Mouse (Mus musculus) midbrain, embryonic 13.5 days (tissue): Measurements from ENCODE around the gene Acot12. TPM values are rescaled to one million over a fixed set of nuclear protein-coding genes. Genes with fewer than 3 reads are reported as not detected.

ENCODE experiments used
- ATAC-seq: fragments of 200-750 bp; cut with Nextera tagmentation; 2 replicates; pipeline ENCODE4 v1.8.0; 2017; ENCODE audit warnings: mild to moderate bottlenecking, moderate TSS enrichment, moderate library complexity
- H3K27ac ChIP-seq: fragments of 300-500 bp; sonication (generic); 2 replicates; pipeline ENCODE4 v1.5.1; 2015; ENCODE audit warnings: inconsistent platforms, mild to moderate bottlenecking, moderate library complexity
- H3K27me3 ChIP-seq: fragments of 300-500 bp; sonication (generic); 2 replicates; pipeline ENCODE4 v1.6.1; 2015; ENCODE audit warnings: mild to moderate bottlenecking, inconsistent platforms
- H3K36me3 ChIP-seq: fragments of 300-500 bp; sonication (generic); 2 replicates; pipeline ENCODE4 v1.6.1; 2015; ENCODE audit warnings: mild to moderate bottlenecking, inconsistent platforms
- H3K4me1 ChIP-seq: fragments of 300-500 bp; sonication (generic); replicated peaks from 2 replicates; pipeline ENCODE4 v1.6.1; 2015; ENCODE audit warnings: inconsistent platforms
- H3K4me2 ChIP-seq: fragments of 300-500 bp; sonication (generic); replicated peaks from 2 replicates; pipeline ENCODE4 v1.6.1; 2015; ENCODE audit warnings: moderate library complexity, mild to moderate bottlenecking, inconsistent platforms
- H3K4me3 ChIP-seq: fragments of 300-500 bp; sonication (generic); replicated peaks from 2 replicates; pipeline ENCODE4 v1.5.1; 2015; ENCODE audit warnings: mild to moderate bottlenecking, inconsistent platforms
- H3K9ac ChIP-seq: fragments of 300-500 bp; sonication (generic); replicated peaks from 2 replicates; pipeline ENCODE4 v1.6.1; 2015; ENCODE audit warnings: mild to moderate bottlenecking, inconsistent platforms
- H3K9me3 ChIP-seq: fragments of 300-500 bp; sonication (generic); 2 replicates; pipeline ENCODE4 v1.6.1; 2016; ENCODE audit warnings: mild to moderate bottlenecking, inconsistent platforms
- WGBS: fragments of 180-500 bp; shearing (Covaris S2); methylation state at CpG from one replicate; pipeline ENCODE4 v1.1.7; 2015; 5-methylcytosine and 5-hydroxymethylcytosine counted together
- polyA plus RNA-seq: library from polyadenylated mRNA; unstranded; fragments of >200 nt; fragmentation: Nextera tagmentation; extraction: Ambion mirVana; gene quantifications from 2 replicates; pipeline ENCODE4 v1.2.1, GENCODE M21; 2015

Acot12 gene
- polyA plus RNA-seq, 1 experiment from 2014 or later, result not detected

DNA sequence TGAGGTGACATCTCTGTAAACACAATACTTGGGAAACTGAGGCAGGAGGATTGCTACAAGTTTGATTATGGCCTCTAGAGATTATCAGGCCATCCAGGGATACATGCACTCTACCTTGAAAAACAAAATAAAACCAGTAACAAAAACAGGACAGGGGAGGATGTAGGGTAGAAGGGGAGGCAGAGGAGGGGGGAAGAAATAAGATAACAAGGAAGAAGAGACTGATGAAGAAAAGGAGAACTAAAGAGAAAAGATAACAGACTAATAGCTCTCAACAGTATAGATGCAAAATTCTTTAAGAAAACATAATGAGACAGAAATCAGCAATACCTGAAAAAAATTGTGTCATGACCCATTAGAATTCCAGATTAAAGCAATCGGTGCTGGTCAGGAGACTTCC lies 4.1 kb upstream of the Acot12 start:
- Histone ChIP-seq H3K27me3 (peaks cover 9% of the 10 kb centered on the region; the same call in 1 of the 2 replicates), H3K4me2 (no peak overlapping the region), H3K9ac (no peak overlapping the region), H3K9me3 (no peaks in the 10 kb centered on the region), H3K27ac (no peak overlapping the region), H3K4me3 (no peak overlapping the region), H3K36me3 (no peaks in the 10 kb centered on the region), H3K4me1 (peaks cover 11% of the 10 kb centered on the region)
- no peak for ATAC-seq
- 95% methylated on average over 1 of the region's 1 CpGs for WGBS

- Histone ChIP-seq H3K9me3 (no peaks in the 10 kb centered on the region), H3K4me3 (peak overlapping the region; percentile 47), H3K4me2 (peak overlapping the region; percentile 86), H3K27ac (no peak overlapping the region), H3K4me1 (peaks cover 12% of the 10 kb centered on the region), H3K9ac (peak overlapping the region; percentile 65; the same call in 1 of the 2 replicates), H3K27me3 (peaks cover 14% of the 10 kb centered on the region; the same call in 1 of the 2 replicates), H3K36me3 (no peaks in the 10 kb centered on the region)
- no peak for ATAC-seq
- WGBS, result 70% methylated on average over 6 of the region's 6 CpGs
Observed at GRCm38 (mm10) chr13:91740851-91741250, 461 bp upstream of the Acot12 start.

DNA sequence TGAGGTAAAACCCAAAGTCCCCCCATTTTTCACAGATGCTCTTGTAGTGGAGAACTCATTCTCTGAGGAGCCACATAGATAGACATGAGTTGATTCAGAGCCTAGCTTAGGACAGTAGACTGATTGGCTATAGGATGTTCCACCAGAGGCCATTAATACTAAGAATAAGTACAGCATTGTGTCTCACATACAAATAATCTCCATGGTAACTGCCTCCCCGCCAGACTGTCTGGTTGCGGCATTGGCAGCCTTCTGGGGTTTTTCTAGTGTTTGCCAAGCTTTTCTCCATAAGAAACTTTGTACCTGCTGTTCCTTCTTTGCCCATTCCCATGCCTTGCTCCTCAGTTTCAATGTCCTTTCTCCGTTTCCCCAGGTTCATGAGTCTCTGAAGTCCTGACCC lies 1.9 kb downstream of the Acot12 start:
- Histone ChIP-seq H3K9me3 (no peaks in the 10 kb centered on the region), H3K27ac (no peak overlapping the region), H3K4me1 (peaks cover 12% of the 10 kb centered on the region), H3K36me3 (no peaks in the 10 kb centered on the region), H3K9ac (no peak overlapping the region), H3K4me2 (no peak overlapping the region), H3K4me3 (no peak overlapping the region), H3K27me3 (peaks cover 14% of the 10 kb centered on the region; the same call in 1 of the 2 replicates)
- no peak for ATAC-seq
- 79% methylated on average over 3 of the region's 3 CpGs for WGBS

DNA sequence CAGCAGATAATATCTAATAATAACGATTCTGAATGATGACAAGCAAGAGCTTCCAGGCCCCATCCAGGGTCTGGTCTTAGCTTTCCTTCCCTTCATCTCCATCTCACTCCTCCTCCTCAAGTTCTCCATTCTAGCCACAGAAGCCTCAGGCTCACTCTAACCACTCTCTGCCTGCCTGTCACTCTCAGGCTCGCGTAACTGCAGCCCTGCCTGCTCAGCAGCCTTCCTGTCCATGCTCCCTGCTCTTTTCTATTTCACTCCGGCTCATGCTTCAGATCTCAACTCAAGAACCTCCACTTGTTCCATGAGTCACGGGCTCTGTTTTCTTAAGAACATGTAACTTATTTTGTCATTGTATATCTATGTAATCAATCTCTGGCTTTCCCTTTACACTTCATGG lies 5.2 kb downstream of the Acot12 start:
- 85% methylated on average over 5 of the region's 5 CpGs for WGBS
- H3K4me1 ChIP-seq, result peaks cover 8% of the 10 kb centered on the region
- no peak overlapping the region for H3K9ac ChIP-seq
- no peak overlapping the region for H3K27ac ChIP-seq
- H3K36me3 ChIP-seq, result no peaks in the 10 kb centered on the region
- H3K9me3 ChIP-seq, result no peaks in the 10 kb centered on the region
- peaks cover 6% of the 10 kb centered on the region; the same call in 1 of the 2 replicates for H3K27me3 ChIP-seq
- ATAC-seq, result no peak
- H3K4me2 ChIP-seq, result no peak overlapping the region
- H3K4me3 ChIP-seq, result no peak overlapping the region

GRCm38 (mm10) chr13:91748401-91748800 lies 7.1 kb downstream of the Acot12 start:
- Histone ChIP-seq H3K9me3 (no peaks in the 10 kb centered on the region), H3K27ac (no peak overlapping the region), H3K36me3 (no peaks in the 10 kb centered on the region), H3K4me1 (no peaks in the 10 kb centered on the region), H3K27me3 (no peaks in the 10 kb centered on the region), H3K4me3 (no peak overlapping the region), H3K9ac (no peak overlapping the region), H3K4me2 (no peak overlapping the region)
- ATAC-seq, result no peak
- WGBS, result 88% methylated on average over 2 of the region's 2 CpGs

- no peak for ATAC-seq
- Histone ChIP-seq H3K27ac (no peak overlapping the region), H3K4me1 (no peaks in the 10 kb centered on the region), H3K4me2 (no peak overlapping the region), H3K27me3 (no peaks in the 10 kb centered on the region), H3K36me3 (no peaks in the 10 kb centered on the region), H3K9ac (no peak overlapping the region), H3K9me3 (no peaks in the 10 kb centered on the region), H3K4me3 (no peak overlapping the region)
- 87% methylated on average over 4 of the region's 4 CpGs for WGBS
Observed at GRCm38 (mm10) chr13:91749981-91750380, 8.7 kb downstream of the Acot12 start.

DNA sequence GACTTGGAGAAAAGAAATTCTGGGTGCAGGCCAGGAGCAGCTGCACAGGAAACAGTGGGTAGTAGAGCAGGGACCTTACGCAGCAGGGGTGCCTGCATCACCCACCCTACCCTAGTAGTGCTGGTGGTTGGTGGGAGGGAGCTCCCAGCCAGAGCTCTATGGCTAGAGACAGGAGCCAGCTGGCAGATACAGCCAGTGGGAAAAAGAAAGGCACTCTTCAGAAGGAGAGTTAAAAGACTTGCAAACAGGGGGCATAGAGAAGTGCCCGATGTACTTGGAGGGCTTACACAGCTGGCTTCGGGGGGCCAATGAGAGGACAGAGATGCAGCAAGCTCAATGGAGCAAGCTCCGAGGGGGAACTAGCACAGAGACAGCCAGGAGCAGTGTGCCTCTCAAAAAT lies 12.4 kb downstream of the Acot12 start:
- no peak overlapping the region for H3K27ac ChIP-seq
- H3K4me2 ChIP-seq, result no peak overlapping the region
- H3K4me3 ChIP-seq, result no peak overlapping the region
- no peaks in the 10 kb centered on the region for H3K9me3 ChIP-seq
- no peaks in the 10 kb centered on the region for H3K27me3 ChIP-seq
- H3K36me3 ChIP-seq, result no peaks in the 10 kb centered on the region
- no peak overlapping the region for H3K9ac ChIP-seq
- 62% methylated on average over 4 of the region's 4 CpGs for WGBS
- no peak for ATAC-seq
- no peaks in the 10 kb centered on the region for H3K4me1 ChIP-seq

DNA sequence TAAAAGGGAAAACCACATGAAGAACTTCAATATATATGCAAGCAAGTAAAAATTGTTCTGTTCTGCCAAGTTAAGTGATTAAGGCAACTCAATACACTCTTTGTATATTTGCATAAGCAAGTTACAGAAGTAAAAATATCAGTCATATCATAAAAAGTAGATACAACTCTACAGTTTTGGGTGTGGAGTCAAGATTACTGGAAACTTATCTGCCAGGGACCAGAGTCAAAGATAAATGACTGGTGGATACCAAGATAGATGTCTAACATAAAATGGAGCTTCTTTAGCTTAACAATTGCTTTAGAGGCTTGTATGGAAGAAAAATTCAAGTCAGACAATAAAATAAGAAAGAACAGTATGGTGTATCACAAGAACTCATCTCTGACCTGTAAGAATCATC lies 13.4 kb downstream of the Acot12 start:
- H3K27ac ChIP-seq, result no peak overlapping the region
- no peak for ATAC-seq
- H3K36me3 ChIP-seq, result no peaks in the 10 kb centered on the region
- H3K9ac ChIP-seq, result no peak overlapping the region
- no peak overlapping the region for H3K4me3 ChIP-seq
- no peak overlapping the region for H3K4me2 ChIP-seq
- H3K27me3 ChIP-seq, result no peaks in the 10 kb centered on the region
- no peaks in the 10 kb centered on the region for H3K4me1 ChIP-seq
- no peaks in the 10 kb centered on the region for H3K9me3 ChIP-seq

DNA sequence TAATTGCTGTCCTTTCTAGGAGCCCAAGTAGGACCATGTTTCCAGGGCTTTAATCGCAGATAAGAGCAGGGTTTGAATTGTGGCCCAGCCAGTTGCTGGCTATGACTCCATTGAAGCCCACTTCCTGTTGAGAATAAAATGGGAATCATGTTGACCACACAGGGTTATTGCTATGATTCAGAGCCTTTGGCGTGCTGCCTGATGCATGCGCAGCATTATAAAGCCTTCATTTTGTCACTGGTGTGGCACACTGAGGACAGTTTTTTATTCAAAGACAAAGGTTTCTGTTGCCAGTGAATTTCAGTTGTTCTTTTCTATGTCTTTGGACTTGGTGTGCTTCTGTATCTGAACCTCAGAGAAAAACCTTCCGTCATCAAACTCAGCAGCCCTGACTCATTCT lies 14.9 kb downstream of the Acot12 start:
- H3K27me3 ChIP-seq, result no peaks in the 10 kb centered on the region
- ATAC-seq, result no peak
- no peaks in the 10 kb centered on the region for H3K4me1 ChIP-seq
- no peak overlapping the region for H3K4me2 ChIP-seq
- no peak overlapping the region for H3K27ac ChIP-seq
- no peak overlapping the region for H3K4me3 ChIP-seq
- H3K9me3 ChIP-seq, result no peaks in the 10 kb centered on the region
- no peaks in the 10 kb centered on the region for H3K36me3 ChIP-seq
- H3K9ac ChIP-seq, result no peak overlapping the region
- WGBS, result 92% methylated on average over 4 of the region's 4 CpGs

DNA sequence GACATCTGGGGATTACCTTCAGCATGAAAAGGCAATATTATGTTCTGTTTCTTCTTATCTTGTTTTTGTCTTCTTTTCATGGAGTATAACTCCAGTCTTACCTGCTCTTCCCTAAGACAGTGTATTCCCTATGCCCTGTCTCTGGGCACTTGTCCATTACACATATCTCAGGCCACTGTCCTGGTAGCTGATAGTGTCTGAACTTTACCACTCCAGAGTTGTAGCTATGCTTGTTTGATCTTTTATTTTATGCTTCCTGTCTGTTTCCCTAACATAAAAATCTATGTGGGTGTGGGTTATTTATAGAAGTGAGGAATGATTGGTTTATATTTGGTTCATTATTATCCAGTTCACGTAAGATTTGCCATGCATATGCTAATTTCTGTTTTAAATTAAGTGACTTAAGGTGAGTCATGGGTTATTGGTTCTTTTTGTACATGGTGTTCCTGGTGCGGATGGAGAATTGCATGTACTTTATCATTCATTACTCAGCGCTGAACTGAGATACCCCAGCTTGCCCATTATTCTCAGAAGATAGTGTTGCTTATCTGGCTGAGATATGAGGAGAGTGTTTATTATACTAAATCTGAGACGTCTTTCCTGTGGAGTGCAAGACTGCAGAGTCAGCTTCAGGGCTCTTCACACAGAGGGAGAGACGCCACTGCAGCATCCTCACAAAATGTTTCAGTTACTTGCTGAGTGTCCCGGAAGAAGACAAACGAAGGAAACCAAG lies 17.2 kb downstream of the Acot12 start:
- H3K9me3 ChIP-seq, result no peaks in the 10 kb centered on the region
- ATAC-seq, result no peak
- H3K27ac ChIP-seq, result no peak overlapping the region
- no peaks in the 10 kb centered on the region for H3K4me1 ChIP-seq
- no peak overlapping the region for H3K9ac ChIP-seq
- no peaks in the 10 kb centered on the region for H3K27me3 ChIP-seq
- H3K4me3 ChIP-seq, result no peak overlapping the region
- no peak overlapping the region for H3K4me2 ChIP-seq
- 85% methylated on average over 7 of the region's 7 CpGs for WGBS
- H3K36me3 ChIP-seq, result no peaks in the 10 kb centered on the region

GRCm38 (mm10) chr13:91759791-91760190 lies 18.5 kb downstream of the Acot12 start:
- Histone ChIP-seq H3K36me3 (no peaks in the 10 kb centered on the region), H3K4me2 (no peak overlapping the region), H3K27ac (no peak overlapping the region), H3K9me3 (no peaks in the 10 kb centered on the region), H3K4me3 (no peak overlapping the region), H3K9ac (no peak overlapping the region), H3K4me1 (no peaks in the 10 kb centered on the region), H3K27me3 (no peaks in the 10 kb centered on the region)
- ATAC-seq, result no peak
- 80% methylated on average over 8 of the region's 8 CpGs for WGBS

GRCm38 (mm10) chr13:91760302-91761050 lies 19.2 kb downstream of the Acot12 start:
- H3K9ac ChIP-seq, result no peak overlapping the region
- 90% methylated on average over 8 of the region's 8 CpGs for WGBS
- H3K9me3 ChIP-seq, result no peaks in the 10 kb centered on the region
- no peak for ATAC-seq
- no peaks in the 10 kb centered on the region for H3K36me3 ChIP-seq
- no peaks in the 10 kb centered on the region for H3K27me3 ChIP-seq
- no peak overlapping the region for H3K4me3 ChIP-seq
- no peaks in the 10 kb centered on the region for H3K4me1 ChIP-seq
- H3K27ac ChIP-seq, result no peak overlapping the region
- H3K4me2 ChIP-seq, result no peak overlapping the region
